ENCODE assay signal across 17 mouse cellular contexts in genomic region chr2:5749210-5749609, GRCm38 (mm10). TPM values are rescaled to one million over a fixed set of nuclear protein-coding genes. Genes with fewer than 3 reads are reported as not detected.
A peak's percentile ranks its signal among the peaks of the same experiment; 100 is the strongest.
DNase-seq lines count a peak whose midpoint lies in the region; ATAC-seq and TF ChIP-seq lines count a peak whose summit lies in the region.
"Had no signal": no experiment of that assay in that cellular context is flagged by ENCODE, and none has a peak within 500 bp of the region (broad histone marks: within the 10 kb centered on the region; RNA-seq: fewer than 3 reads in every experiment).

No protein-coding gene starts in this region.

- no peak overlapping the region for H3K9ac ChIP-seq in kidney, embryonic 16.5 days (replicated peaks; ENCODE audit: low read length)
- no peak overlapping the region for H3K9ac ChIP-seq in liver, adult 2 months (ENCODE audit: low read depth, low read length)
- no peak overlapping the region for H3K9ac ChIP-seq in limb, embryonic 14.5 days (ENCODE audit: low read depth, low read length, severe bottlenecking)
- H3K9ac ChIP-seq: embryonic facial prominence, embryonic 12.5 days; forebrain, embryonic 15.5 days; heart, embryonic 12.5 days; hindbrain, embryonic 14.5 days had no signal

- H3K27ac ChIP-seq in kidney, adult 2 months (ENCODE audit: insufficient read depth, low read depth, low read length), result no peak overlapping the region
- H3K27ac ChIP-seq in kidney, embryonic 16.5 days (ENCODE audit: low read length), result no peak overlapping the region
- no peak overlapping the region for H3K27ac ChIP-seq in liver, adult 2 months (replicated peaks; ENCODE audit: insufficient read depth, low read depth, low read length)
- H3K27ac ChIP-seq in limb, embryonic 14.5 days (replicated peaks; ENCODE audit: low read depth, low read length), result no peak overlapping the region
- H3K27ac ChIP-seq: embryonic facial prominence, embryonic 12.5 days; forebrain, embryonic 15.5 days; heart, adult 2 months; hindbrain, embryonic 10.5 days; hindbrain, embryonic 14.5 days had no signal

- DNase-seq in kidney, adult 2 months, result peak; percentile 48
- peak; percentile 96 for DNase-seq in liver, adult 2 months (ENCODE audit: extremely low read depth, low read depth, low spot score)
- DNase-seq in liver, result no peak
- peak; percentile 42 for DNase-seq in limb, embryonic 14.5 days (ENCODE audit: low spot score)
- DNase-seq in yolk sac, embryonic 10.5 days (ENCODE audit: low spot score), result peak; percentile 10
- DNase-seq: adrenal gland, adult 8-10 months; cerebellum, adult 11 months; cerebellum, adult 8-10 months; cerebellum, postnatal 14 days; gastrocnemius, postnatal 10 days; heart, adult 2 months had no signal

- H3K79me2 ChIP-seq in liver, adult 2 months (ENCODE audit: control insufficient read depth, insufficient read depth, low read length), result no peaks in the 10 kb centered on the region

- no peaks in the 10 kb centered on the region for H3K9me3 ChIP-seq in kidney, embryonic 16.5 days (ENCODE audit: low read length)
- H3K9me3 ChIP-seq in limb, embryonic 14.5 days (ENCODE audit: control insufficient read depth, low read length), result no peaks in the 10 kb centered on the region
- H3K9me3 ChIP-seq: embryonic facial prominence, embryonic 12.5 days; forebrain, embryonic 15.5 days; heart, embryonic 12.5 days; hindbrain, embryonic 10.5 days had no signal

- H3K4me1 ChIP-seq in kidney, adult 2 months (ENCODE audit: control insufficient read depth, insufficient read depth, low read length), result no peaks in the 10 kb centered on the region
- H3K4me1 ChIP-seq in kidney, embryonic 16.5 days (ENCODE audit: insufficient read depth, low read length), result peaks cover 14% of the 10 kb centered on the region
- peaks cover 5% of the 10 kb centered on the region; the same call in 1 of the 2 replicates for H3K4me1 ChIP-seq in liver, adult 2 months (ENCODE audit: control insufficient read depth, insufficient read depth, low read length)
- peaks cover 3% of the 10 kb centered on the region for H3K4me1 ChIP-seq in limb, embryonic 14.5 days (ENCODE audit: control insufficient read depth, insufficient read depth, low read length)
- H3K4me1 ChIP-seq: embryonic facial prominence, embryonic 12.5 days; forebrain, embryonic 15.5 days; heart, embryonic 12.5 days; hindbrain, embryonic 10.5 days had no signal

- H3K36me3 ChIP-seq in kidney, adult 2 months (ENCODE audit: control insufficient read depth, insufficient read depth, low read length), result no peaks in the 10 kb centered on the region
- H3K36me3 ChIP-seq in kidney, embryonic 16.5 days (ENCODE audit: insufficient read depth, low read length), result no peaks in the 10 kb centered on the region
- no peaks in the 10 kb centered on the region for H3K36me3 ChIP-seq in liver, adult 2 months (ENCODE audit: control insufficient read depth, insufficient read depth, low read length)
- no peaks in the 10 kb centered on the region for H3K36me3 ChIP-seq in limb, embryonic 14.5 days (ENCODE audit: control insufficient read depth, insufficient read depth, low read length)
- H3K36me3 ChIP-seq: embryonic facial prominence, embryonic 12.5 days; forebrain, embryonic 15.5 days; heart, embryonic 12.5 days; hindbrain, embryonic 10.5 days had no signal

- ATAC-seq in kidney, embryonic 16.5 days (ENCODE audit: low FRiP score, low TSS enrichment), result no peak
- ATAC-seq in limb, embryonic 14.5 days (ENCODE audit: low FRiP score, low read depth), result peak; percentile 55
- ATAC-seq: forebrain, embryonic 15.5 days had no signal

- no peaks in the 10 kb centered on the region for H3K27me3 ChIP-seq in kidney, adult 2 months (replicated peaks; ENCODE audit: control insufficient read depth, insufficient read depth, low read length)
- no peaks in the 10 kb centered on the region for H3K27me3 ChIP-seq in kidney, embryonic 16.5 days (ENCODE audit: insufficient read depth, low read length)
- H3K27me3 ChIP-seq in liver, adult 2 months (ENCODE audit: control insufficient read depth, insufficient read depth, low read length), result no peaks in the 10 kb centered on the region
- no peaks in the 10 kb centered on the region for H3K27me3 ChIP-seq in limb, embryonic 14.5 days (ENCODE audit: control insufficient read depth, insufficient read depth, low read length)
- H3K27me3 ChIP-seq: embryonic facial prominence, embryonic 12.5 days; forebrain, embryonic 15.5 days; heart, embryonic 12.5 days had no signal

- no peak for TF ChIP-seq CTCF in kidney, adult 2 months (conservative IDR thresholded peaks at IDR 0.05; ENCODE audit: insufficient read depth, insufficient read length, low read depth, low read length)
- TF ChIP-seq CTCF in liver, adult 2 months (IDR thresholded peaks at IDR 0.05; ENCODE audit: low read depth, low read length), result no peak

- H3K4me2 ChIP-seq in kidney, embryonic 16.5 days (replicated peaks; ENCODE audit: low read depth, low read length), result no peak overlapping the region
- H3K4me2 ChIP-seq in limb, embryonic 14.5 days (replicated peaks; ENCODE audit: low read depth, low read length, severe bottlenecking), result no peak overlapping the region
- H3K4me2 ChIP-seq: embryonic facial prominence, embryonic 12.5 days; forebrain, embryonic 15.5 days; heart, embryonic 12.5 days; hindbrain, embryonic 14.5 days had no signal

- H3K4me3 ChIP-seq in kidney, adult 2 months (ENCODE audit: insufficient read depth, low read depth, low read length), result no peak overlapping the region
- no peak overlapping the region for H3K4me3 ChIP-seq in kidney, embryonic 16.5 days (ENCODE audit: low read length)
- H3K4me3 ChIP-seq in liver, adult 2 months (ENCODE audit: insufficient read depth, low read depth, low read length), result no peak overlapping the region
- no peak overlapping the region for H3K4me3 ChIP-seq in limb, embryonic 14.5 days (replicated peaks; ENCODE audit: low read length)
- H3K4me3 ChIP-seq: embryonic facial prominence, embryonic 12.5 days; forebrain, embryonic 15.5 days; heart, adult 2 months; heart, embryonic 12.5 days; hindbrain, embryonic 10.5 days had no signal

- 64% methylated on average over 6 of the region's 6 CpGs for WGBS in kidney, adult 2 months
- 75% methylated on average over 6 of the region's 6 CpGs for whole genome bisulfite sequencing in kidney, embryonic 16.5 days
- WGBS in liver, adult 2 months, result 14% methylated on average over 6 of the region's 6 CpGs
- WGBS in limb, embryonic 14.5 days, result 60% methylated on average over 6 of the region's 6 CpGs

- TF ChIP-seq POLR2A in kidney, adult 2 months (IDR thresholded peaks at IDR 0.05; ENCODE audit: low read depth, low read length), result no peak
- TF ChIP-seq POLR2A in liver, adult 2 months (IDR thresholded peaks at IDR 0.05; ENCODE audit: extremely low read depth, insufficient read depth, low read length), result no peak
- TF ChIP-seq POLR2A in limb, embryonic 14.5 days (IDR thresholded peaks at IDR 0.05; ENCODE audit: borderline replicate concordance, extremely low read depth, insufficient read depth, insufficient read length), result no peak

RNA-seq across cellular contexts. Expression of gene Camk1d, which starts 34.9 kb away (rescaled TPM):
- polyA plus RNA-seq in kidney, adult 2 months (2012; rRNA removed), result 0.80 and 1.0 TPM in 2 replicates
- 1.5 and 1.7 TPM in 2 replicates for polyA plus RNA-seq in kidney, embryonic 16.5 days (2015; fragmentation: Nextera tagmentation; extraction: Ambion mirVana)
- 46.3 and 47.7 TPM in 2 replicates for total RNA-seq in liver, adult 2 months (2014; rRNA removed)
- polyA plus RNA-seq in liver, adult 2 months (2012; rRNA removed), result 17.0 and 21.2 TPM in 2 replicates
- polyA plus RNA-seq in limb, embryonic 14.5 days (2012; rRNA removed), result 4.4 and 4.9 TPM in 2 replicates
- 6.9 and 7.7 TPM in 2 replicates for polyA plus RNA-seq in limb, embryonic 14.5 days (2014; fragmentation: Nextera tagmentation; extraction: Ambion mirVana)
